Mouse (Mus musculus) lung, embryonic 14.5 days (tissue): ENCODE measurements around the gene Gm13199. TPM values are rescaled to one million over a fixed set of nuclear protein-coding genes. Genes with fewer than 3 reads are reported as not detected.

Experiments
- ATAC-seq: fragments of 200-750 bp; cut with Nextera tagmentation; 2 replicates; pipeline ENCODE4 v1.8.0; 2017; ENCODE audit warnings: mild to moderate bottlenecking, moderate TSS enrichment, moderate library complexity; ENCODE audit not compliant: insufficient read depth
- DNase-seq: peaks from one replicate; pipeline ENCODE4 v3.0.0-alpha.2; 2015
- H3K27ac ChIP-seq: fragments of 300-500 bp; sonication (generic); 2 replicates; pipeline ENCODE4 v1.5.1; 2014; ENCODE audit warnings: low read depth, mild to moderate bottlenecking, moderate library complexity
- H3K27me3 ChIP-seq: fragments of 300-500 bp; sonication (generic); 2 replicates; pipeline ENCODE4 v1.6.1; 2014; ENCODE audit warnings: low read length, control low read depth; ENCODE audit not compliant: insufficient read depth
- H3K36me3 ChIP-seq: fragments of 300-500 bp; sonication (generic); 2 replicates; pipeline ENCODE4 v1.6.1; 2014; ENCODE audit warnings: control low read depth; ENCODE audit not compliant: insufficient read depth
- H3K4me1 ChIP-seq: fragments of 300-500 bp; sonication (generic); 2 replicates; pipeline ENCODE4 v1.6.1; 2014; ENCODE audit warnings: antibody characterized with exemption, control low read depth; ENCODE audit not compliant: insufficient read depth
- H3K4me2 ChIP-seq: fragments of 300-500 bp; sonication (generic); 2 replicates; pipeline ENCODE4 v1.6.1; 2014; ENCODE audit warnings: mild to moderate bottlenecking
- H3K4me3 ChIP-seq: fragments of 300-500 bp; sonication (generic); 2 replicates; pipeline ENCODE4 v1.5.1; 2014; ENCODE audit warnings: low read depth, low read length
- H3K9ac ChIP-seq: fragments of 300-500 bp; sonication (generic); 2 replicates; pipeline ENCODE4 v1.6.1; 2014
- H3K9me3 ChIP-seq: fragments of 300-500 bp; sonication (generic); 2 replicates; pipeline ENCODE4 v1.6.1; 2016; ENCODE audit warnings: low read depth, low read length, control low read depth
- CTCF ChIP-seq: IDR thresholded peaks from 2 replicates; pipeline ENCODE4 v1.5.1; 2016; ENCODE audit warnings: antibody characterized with exemption, low read depth
- WGBS: fragments of 180-500 bp; shearing (Covaris S2); extraction: QIAGEN DNeasy Blood & Tissue Kit; methylation state at CpG from one replicate; pipeline ENCODE4 v1.1.7; 2014; 5-methylcytosine and 5-hydroxymethylcytosine counted together
- polyA plus RNA-seq: library from polyadenylated mRNA; unstranded; fragments of >200 nt; fragmentation: Nextera tagmentation; extraction: Ambion mirVana; gene quantifications from 2 replicates; pipeline ENCODE4 v1.2.1, GENCODE M21; 2014

The Gm13199 gene
- polyA plus RNA-seq, 1 experiment from 2014 or later: 2.1 TPM

GRCm38 (mm10) chr2:5889412-5889811 lies 26.7 kb upstream of the Gm13199 start:
- no peak for ATAC-seq
- WGBS: 70% methylated on average over 2 of the region's 2 CpGs
- Histone ChIP-seq H3K9ac (no peak overlapping the region), H3K4me2 (no peak overlapping the region), H3K36me3 (peaks cover 57% of the 10 kb centered on the region), H3K27ac (no peak overlapping the region), H3K27me3 (no peaks in the 10 kb centered on the region), H3K9me3 (no peaks in the 10 kb centered on the region), H3K4me3 (no peak overlapping the region), H3K4me1 (peaks cover 5% of the 10 kb centered on the region; the same call in 1 of the 2 replicates)
- DNase-seq: no peak
- no peak for TF ChIP-seq CTCF

DNA sequence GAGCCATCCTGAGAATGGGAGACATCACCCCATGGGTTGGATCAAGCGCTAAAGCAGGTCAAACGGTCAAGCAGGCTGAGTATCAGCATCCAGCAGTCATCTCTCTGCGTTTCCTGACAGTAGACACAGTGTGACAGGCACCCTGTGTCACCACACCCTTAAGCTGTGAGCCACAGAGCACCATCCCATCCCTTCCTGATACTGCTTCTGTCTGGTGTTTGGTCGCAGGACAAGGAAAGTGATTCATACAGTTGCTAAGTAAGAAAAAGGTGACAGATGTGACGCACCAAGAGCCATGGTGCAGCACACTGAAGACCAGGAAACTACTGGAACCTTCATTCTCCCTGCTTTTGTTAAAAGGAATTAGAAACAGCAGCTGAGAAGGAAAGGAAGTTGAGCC lies 26.1 kb upstream of the Gm13199 start:
- ATAC-seq (no peak), DNase-seq (no peak)
- 82% methylated on average over 5 of the region's 5 CpGs for WGBS
- no peak for TF ChIP-seq CTCF
- Histone ChIP-seq H3K9me3 (no peaks in the 10 kb centered on the region), H3K4me2 (no peak overlapping the region), H3K4me1 (0 out of 2 replicates have a peak, but pooled peaks cover 3% of the 10 kb centered on the region), H3K4me3 (no peak overlapping the region), H3K27me3 (no peaks in the 10 kb centered on the region), H3K27ac (no peak overlapping the region), H3K9ac (no peak overlapping the region), H3K36me3 (peaks cover 59% of the 10 kb centered on the region)

GRCm38 (mm10) chr2:5877446-5877845 lies 14.7 kb upstream of the Gm13199 start:
- no peak for ATAC-seq
- H3K4me3 ChIP-seq: no peak overlapping the region
- 70% methylated on average over 3 of the region's 3 CpGs for WGBS
- peak; percentile 2 for DNase-seq
- no peak overlapping the region for H3K4me2 ChIP-seq
- TF ChIP-seq CTCF: no peak
- H3K27ac ChIP-seq: no peak overlapping the region
- H3K4me1 ChIP-seq: no peaks in the 10 kb centered on the region
- H3K27me3 ChIP-seq: no peaks in the 10 kb centered on the region
- H3K36me3 ChIP-seq: peaks cover 85% of the 10 kb centered on the region
- no peak overlapping the region for H3K9ac ChIP-seq
- H3K9me3 ChIP-seq: no peaks in the 10 kb centered on the region

DNA sequence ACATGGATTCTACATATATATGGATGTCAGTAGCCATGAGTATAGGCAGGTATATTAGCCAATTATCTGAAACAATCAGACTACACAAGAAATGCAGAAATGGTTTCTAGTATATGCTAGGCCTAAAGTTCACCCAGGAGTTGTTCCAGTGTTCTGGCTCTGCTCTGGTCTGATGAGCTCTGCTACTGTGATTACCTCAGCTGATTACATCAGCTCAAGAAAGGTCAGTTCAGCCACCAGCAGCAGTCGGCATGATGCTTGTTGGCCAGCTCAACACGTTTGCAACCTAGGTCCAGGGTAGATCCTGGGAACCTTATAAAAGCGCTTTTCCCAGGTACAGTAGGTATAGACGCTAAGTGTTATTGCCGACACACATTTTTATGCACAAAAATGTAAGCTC lies 7.0 kb upstream of the Gm13199 start:
- ATAC-seq (no peak), DNase-seq (no peak)
- Histone ChIP-seq H3K9me3 (no peaks in the 10 kb centered on the region), H3K4me3 (no peak overlapping the region), H3K27me3 (no peaks in the 10 kb centered on the region), H3K27ac (no peak overlapping the region), H3K9ac (no peak overlapping the region), H3K36me3 (peaks cover 76% of the 10 kb centered on the region), H3K4me2 (no peak overlapping the region), H3K4me1 (no peaks in the 10 kb centered on the region)
- no peak for TF ChIP-seq CTCF
- 91% methylated on average over 5 of the region's 5 CpGs for WGBS

DNA sequence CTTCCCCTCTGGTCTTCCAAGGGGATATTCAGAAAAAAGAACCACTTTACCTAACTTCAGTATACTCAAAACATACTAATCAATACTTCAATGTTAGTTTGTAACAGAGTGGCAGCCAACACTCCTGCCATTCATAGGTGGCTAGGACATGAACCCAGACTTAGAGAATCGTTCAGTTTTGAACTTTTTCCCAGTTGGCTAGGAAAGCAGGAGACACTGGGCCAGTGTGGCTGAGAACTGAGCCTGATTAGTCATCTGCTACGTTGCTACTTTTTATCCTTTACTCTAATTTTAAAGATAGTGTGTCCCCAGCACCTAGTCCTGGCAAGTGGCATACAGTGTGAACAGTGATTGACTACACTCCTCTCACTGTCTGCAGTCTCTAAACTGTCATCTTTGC lies 4.9 kb upstream of the Gm13199 start:
- Histone ChIP-seq H3K36me3 (peaks cover 71% of the 10 kb centered on the region), H3K4me1 (no peaks in the 10 kb centered on the region), H3K4me2 (no peak overlapping the region), H3K9me3 (no peaks in the 10 kb centered on the region), H3K27ac (no peak overlapping the region), H3K27me3 (no peaks in the 10 kb centered on the region), H3K4me3 (no peak overlapping the region), H3K9ac (no peak overlapping the region)
- no peak for TF ChIP-seq CTCF
- ATAC-seq: no peak
- DNase-seq: no peak
- 87% methylated on average over 2 of the region's 2 CpGs for WGBS

DNA sequence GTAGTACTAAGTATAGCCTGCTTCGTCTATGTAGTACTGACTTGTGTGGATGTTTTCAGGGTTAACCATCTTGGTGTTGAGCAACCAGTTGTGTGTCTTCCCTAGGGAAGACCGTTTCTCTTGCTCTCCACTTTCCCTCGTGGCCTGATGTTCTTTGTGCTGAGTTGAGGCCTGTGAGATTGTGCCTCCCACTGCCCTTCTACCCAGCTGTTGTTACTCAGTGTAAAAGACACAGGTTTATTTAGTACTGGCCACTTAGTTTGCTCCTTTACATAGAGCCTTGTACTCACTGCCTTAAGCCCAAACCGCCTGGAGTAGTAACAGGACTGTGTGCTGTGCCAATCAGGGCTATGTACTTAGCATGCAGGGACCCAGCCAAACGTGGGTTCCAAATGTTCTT lies 10.9 kb downstream of the Gm13199 start:
- DNase-seq (no peak), ATAC-seq (no peak)
- no peak overlapping the region for H3K4me3 ChIP-seq
- no peak overlapping the region for H3K9ac ChIP-seq
- no peak overlapping the region for H3K27ac ChIP-seq
- H3K9me3 ChIP-seq: no peaks in the 10 kb centered on the region
- H3K36me3 ChIP-seq: peaks cover 10% of the 10 kb centered on the region
- H3K4me2 ChIP-seq: no peak overlapping the region
- 86% methylated on average over 5 of the region's 5 CpGs for WGBS
- no peak for TF ChIP-seq CTCF
- H3K4me1 ChIP-seq: no peaks in the 10 kb centered on the region
- H3K27me3 ChIP-seq: no peaks in the 10 kb centered on the region

DNA sequence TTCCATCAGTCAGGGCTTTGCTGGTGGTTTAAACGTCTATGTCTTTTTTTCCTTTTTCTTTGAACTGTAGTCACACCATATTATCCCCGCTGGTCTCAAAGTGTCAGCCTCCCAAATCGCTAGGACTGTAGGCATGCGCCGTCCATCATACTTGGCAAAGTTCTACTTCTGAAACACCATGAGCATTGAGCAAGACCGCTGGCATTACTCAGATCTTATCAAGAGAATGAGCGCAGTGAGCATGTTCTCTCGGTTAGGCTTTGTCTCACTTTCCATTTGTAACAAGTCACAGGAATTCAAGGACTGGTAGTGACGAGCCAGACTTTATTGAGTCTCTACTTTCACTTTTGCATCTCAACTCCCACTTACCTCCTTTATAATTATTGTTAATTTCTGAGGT lies 11.6 kb downstream of the Gm13199 start:
- DNase-seq (no peak), ATAC-seq (no peak)
- 89% methylated on average over 9 of the region's 9 CpGs for WGBS
- no peak for TF ChIP-seq CTCF
- no peak overlapping the region for H3K4me2 ChIP-seq
- no peaks in the 10 kb centered on the region for H3K27me3 ChIP-seq
- H3K9ac ChIP-seq: no peak overlapping the region
- peaks cover 6% of the 10 kb centered on the region; the same call in 1 of the 2 replicates for H3K36me3 ChIP-seq
- no peak overlapping the region for H3K27ac ChIP-seq
- no peak overlapping the region for H3K4me3 ChIP-seq
- no peaks in the 10 kb centered on the region for H3K9me3 ChIP-seq
- H3K4me1 ChIP-seq: no peaks in the 10 kb centered on the region

GRCm38 (mm10) chr2:5845826-5846225 lies 16.9 kb downstream of the Gm13199 start:
- H3K4me3 ChIP-seq: peak overlapping the region; percentile 76
- H3K36me3 ChIP-seq: peaks cover 16% of the 10 kb centered on the region
- H3K4me2 ChIP-seq: peak overlapping the region; percentile 58
- H3K9me3 ChIP-seq: no peaks in the 10 kb centered on the region
- H3K4me1 ChIP-seq: no peaks in the 10 kb centered on the region
- no peak for TF ChIP-seq CTCF
- peak overlapping the region; percentile 84 for H3K9ac ChIP-seq
- ATAC-seq (no peak), DNase-seq (peak; percentile 50)
- no peaks in the 10 kb centered on the region for H3K27me3 ChIP-seq
- H3K27ac ChIP-seq: no peak overlapping the region; the same call in 1 of the 2 replicates
- 14% methylated on average over 4 of the region's 4 CpGs for WGBS
